Mouse (Mus musculus) hindbrain, embryonic 13.5 days (tissue): Measurements from ENCODE around the gene Lce1a1. TPM values are rescaled to one million over a fixed set of nuclear protein-coding genes. Genes with fewer than 3 reads are reported as not detected.

Experiments used
- ATAC-seq: fragments of 200-750 bp; cut with Nextera tagmentation; 2 replicates; pipeline ENCODE4 v1.8.0; 2017; ENCODE audit warnings: moderate TSS enrichment; ENCODE audit not compliant: low FRiP score
- H3K27ac ChIP-seq: fragments of 300-500 bp; sonication (generic); 2 replicates; pipeline ENCODE4 v1.5.1; 2015; ENCODE audit warnings: inconsistent platforms, mild to moderate bottlenecking, moderate library complexity
- H3K27me3 ChIP-seq: fragments of 300-500 bp; sonication (generic); 2 replicates; pipeline ENCODE4 v1.6.1; 2015; ENCODE audit warnings: mild to moderate bottlenecking, inconsistent platforms
- H3K36me3 ChIP-seq: fragments of 300-500 bp; sonication (generic); 2 replicates; pipeline ENCODE4 v1.6.1; 2015; ENCODE audit warnings: mild to moderate bottlenecking, inconsistent platforms
- H3K4me1 ChIP-seq: fragments of 300-500 bp; sonication (generic); replicated peaks from 2 replicates; pipeline ENCODE4 v1.6.1; 2015; ENCODE audit warnings: inconsistent platforms
- H3K4me2 ChIP-seq: fragments of 300-500 bp; sonication (generic); 2 replicates; pipeline ENCODE4 v1.6.1; 2015; ENCODE audit warnings: inconsistent platforms, mild to moderate bottlenecking, moderate library complexity
- H3K4me3 ChIP-seq: fragments of 300-500 bp; sonication (generic); 2 replicates; pipeline ENCODE4 v1.5.1; 2015; ENCODE audit warnings: mild to moderate bottlenecking, inconsistent platforms
- H3K9ac ChIP-seq: fragments of 300-500 bp; sonication (generic); 2 replicates; pipeline ENCODE4 v1.6.1; 2015; ENCODE audit warnings: mild to moderate bottlenecking, inconsistent platforms
- H3K9me3 ChIP-seq: fragments of 300-500 bp; sonication (generic); 2 replicates; pipeline ENCODE4 v1.6.1; 2016; ENCODE audit warnings: inconsistent platforms
- WGBS: fragments of 180-500 bp; shearing (Covaris S2); methylation state at CpG from one replicate; pipeline ENCODE4 v1.1.7; 2015; 5-methylcytosine and 5-hydroxymethylcytosine counted together
- polyA plus RNA-seq: library from polyadenylated mRNA; unstranded; fragments of >200 nt; fragmentation: Nextera tagmentation; extraction: Ambion mirVana; gene quantifications from 2 replicates; pipeline ENCODE4 v1.2.1, GENCODE M21; 2015

Lce1a1 gene
- polyA plus RNA-seq, 1 experiment from 2014 or later: not detected

GRCm38 (mm10) chr3:92607392-92607791 lies 40.7 kb downstream of the Lce1a1 start, which contains the start of gene 2210017I01Rik:
2210017I01Rik (minus strand) TSS chr3:92607492.
- Histone ChIP-seq H3K27me3 (no peaks in the 10 kb centered on the region), H3K36me3 (no peaks in the 10 kb centered on the region), H3K9me3 (no peaks in the 10 kb centered on the region), H3K4me3 (no peak within 1 kb of the TSS), H3K4me1 (no peaks in the 10 kb centered on the region), H3K27ac (no peak within 1 kb of the TSS), H3K4me2 (no peak within 1 kb of the TSS), H3K9ac (no peak within 1 kb of the TSS)
- ATAC-seq: no peak

DNA sequence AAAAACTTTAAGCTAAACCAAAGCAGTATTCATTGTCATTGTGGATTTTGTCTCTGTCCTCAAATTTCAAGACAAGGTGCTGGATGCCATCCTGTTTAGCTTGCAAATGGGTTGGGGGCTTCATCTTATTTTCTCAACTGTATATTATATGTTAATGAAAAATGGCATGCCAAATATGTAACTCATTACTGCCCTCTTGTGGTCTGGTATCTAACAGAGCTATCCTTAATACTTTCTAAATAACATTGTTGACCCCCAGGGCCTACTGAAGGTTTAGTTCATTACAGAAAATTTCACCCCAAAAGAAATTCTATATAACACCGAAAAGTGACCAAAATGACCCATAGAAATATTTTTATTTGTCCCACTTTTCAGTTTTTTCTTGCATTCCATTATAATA lies 45.9 kb downstream of the Lce1a1 start:
- Histone ChIP-seq H3K4me1 (no peaks in the 10 kb centered on the region), H3K4me3 (no peak overlapping the region), H3K9me3 (no peaks in the 10 kb centered on the region), H3K4me2 (no peak overlapping the region), H3K9ac (no peak overlapping the region), H3K36me3 (no peaks in the 10 kb centered on the region), H3K27ac (no peak overlapping the region), H3K27me3 (no peaks in the 10 kb centered on the region)
- 48% methylated on average over 1 of the region's 1 CpGs for WGBS
- ATAC-seq: no peak

GRCm38 (mm10) chr3:92600456-92600855 lies 47.7 kb downstream of the Lce1a1 start:
- no peaks in the 10 kb centered on the region for H3K4me1 ChIP-seq
- no peaks in the 10 kb centered on the region for H3K27me3 ChIP-seq
- 46% methylated on average over 1 of the region's 1 CpGs for WGBS
- H3K36me3 ChIP-seq: no peaks in the 10 kb centered on the region
- H3K4me2 ChIP-seq: no peak overlapping the region
- no peak overlapping the region for H3K4me3 ChIP-seq
- no peak for ATAC-seq
- H3K9ac ChIP-seq: no peak overlapping the region
- no peaks in the 10 kb centered on the region for H3K9me3 ChIP-seq
- no peak overlapping the region for H3K27ac ChIP-seq

- no peak overlapping the region for H3K4me3 ChIP-seq
- H3K4me1 ChIP-seq: no peaks in the 10 kb centered on the region
- no peak for ATAC-seq
- H3K4me2 ChIP-seq: no peak overlapping the region
- H3K27me3 ChIP-seq: no peaks in the 10 kb centered on the region
- H3K9ac ChIP-seq: no peak overlapping the region
- no peaks in the 10 kb centered on the region for H3K9me3 ChIP-seq
- no peaks in the 10 kb centered on the region for H3K36me3 ChIP-seq
- no peak overlapping the region for H3K27ac ChIP-seq
Measured at GRCm38 (mm10) chr3:92599973-92600372, 48.1 kb downstream of the Lce1a1 start.

DNA sequence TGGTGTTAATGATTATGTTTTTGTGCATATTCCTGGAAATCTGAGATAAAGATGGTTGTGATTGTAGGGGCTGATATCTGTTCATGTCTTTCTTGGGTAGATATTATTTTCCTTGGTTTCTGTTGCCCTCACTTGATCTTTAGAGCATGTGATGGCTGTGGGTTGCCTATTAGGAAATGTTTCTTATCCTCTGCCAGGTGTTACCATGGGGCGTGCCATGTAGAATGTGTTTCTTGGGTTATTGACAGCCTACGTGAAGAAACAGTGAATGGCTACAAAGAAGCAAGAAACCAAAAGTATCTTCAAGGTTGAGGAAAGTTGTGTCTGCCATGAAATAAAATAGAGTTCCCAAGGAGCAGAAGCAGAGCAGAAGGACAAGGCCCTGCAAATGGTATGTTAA lies 49.7 kb downstream of the Lce1a1 start:
- WGBS: 91% methylated on average over 2 of the region's 2 CpGs

More for the DNA sequence above, 49.7 kb downstream of the Lce1a1 start:
- Histone ChIP-seq H3K4me3 (no peak overlapping the region), H3K27ac (no peak overlapping the region), H3K36me3 (no peaks in the 10 kb centered on the region), H3K4me1 (no peaks in the 10 kb centered on the region), H3K9me3 (no peaks in the 10 kb centered on the region), H3K27me3 (no peaks in the 10 kb centered on the region), H3K9ac (no peak overlapping the region), H3K4me2 (no peak overlapping the region)
- no peak for ATAC-seq

Other genes starting within 250 kb of the Lce1a1 start
- not detected in 2 replicates for gene Sprr2i, start 240.3 kb downstream of the Lce1a1 start, polyA plus RNA-seq
- not detected in 2 replicates for gene Sprr2j-ps, start 230.2 kb downstream of the Lce1a1 start, polyA plus RNA-seq
- 9.0 and 11.1 TPM in 2 replicates for gene Gm9774, start 218.9 kb downstream of the Lce1a1 start, polyA plus RNA-seq
- gene Sprr2k, start 215.7 kb downstream of the Lce1a1 start, polyA plus RNA-seq: not detected in 2 replicates
- not detected in 2 replicates for gene Sprr1b, start 209.5 kb downstream of the Lce1a1 start, polyA plus RNA-seq
- not detected in 2 replicates for gene Sprr3, start 189.6 kb downstream of the Lce1a1 start, polyA plus RNA-seq
- not detected in 2 replicates for gene Sprr1a, start 162.4 kb downstream of the Lce1a1 start, polyA plus RNA-seq
- not detected in 2 replicates for gene Sprr4, start 147.8 kb downstream of the Lce1a1 start, polyA plus RNA-seq
- not detected in 2 replicates for gene 2310046K23Rik, start 113.8 kb downstream of the Lce1a1 start, polyA plus RNA-seq
- gene Ivl, start 74.6 kb downstream of the Lce1a1 start, polyA plus RNA-seq: not detected in 2 replicates
- gene Smcp, start 59.3 kb downstream of the Lce1a1 start, polyA plus RNA-seq: not detected in 2 replicates
- not detected in 2 replicates for gene 2210017I01Rik, start 40.8 kb downstream of the Lce1a1 start, polyA plus RNA-seq
- gene Lce6a, start 26.6 kb downstream of the Lce1a1 start, polyA plus RNA-seq: not detected in 2 replicates
- gene Lce1b, start 8.6 kb upstream of the Lce1a1 start, polyA plus RNA-seq: not detected in 2 replicates
- gene Lce1a2, start 22.0 kb upstream of the Lce1a1 start, polyA plus RNA-seq: not detected in 2 replicates
- not detected in 2 replicates for gene Lce1c, start 30.9 kb upstream of the Lce1a1 start, polyA plus RNA-seq
- gene Lce1d, start 38.9 kb upstream of the Lce1a1 start, polyA plus RNA-seq: not detected in 2 replicates
- gene Lce1e, start 60.8 kb upstream of the Lce1a1 start, polyA plus RNA-seq: not detected in 2 replicates
- gene Lce1f, start 72.0 kb upstream of the Lce1a1 start, polyA plus RNA-seq: not detected in 2 replicates
- not detected in 2 replicates for gene Gm38119, start 90.8 kb upstream of the Lce1a1 start, polyA plus RNA-seq
- gene Lce1g, start 104.0 kb upstream of the Lce1a1 start, polyA plus RNA-seq: not detected in 2 replicates
- gene Lce1h, start 116.8 kb upstream of the Lce1a1 start, polyA plus RNA-seq: not detected in 2 replicates
- not detected in 2 replicates for gene Lce1i, start 130.6 kb upstream of the Lce1a1 start, polyA plus RNA-seq
- not detected in 2 replicates for gene Lce1j, start 142.2 kb upstream of the Lce1a1 start, polyA plus RNA-seq
- not detected in 2 replicates for gene Lce1k, start 159.6 kb upstream of the Lce1a1 start, polyA plus RNA-seq
- not detected in 2 replicates for gene Kprp, start 178.9 kb upstream of the Lce1a1 start, polyA plus RNA-seq
- not detected in 2 replicates for gene Lce1l, start 203.0 kb upstream of the Lce1a1 start, polyA plus RNA-seq
- not detected in 2 replicates for gene 2310050C09Rik, start 221.9 kb upstream of the Lce1a1 start, polyA plus RNA-seq